Mouse (Mus musculus): ENCODE results near the gene Ankrd49. TPM values are rescaled to one million over a fixed set of nuclear protein-coding genes. Genes with fewer than 3 reads are reported as not detected.

Gene Ankrd49
- polyA plus RNA-seq, 1 experiment from 2014 or later, result 43.4 TPM

DNA sequence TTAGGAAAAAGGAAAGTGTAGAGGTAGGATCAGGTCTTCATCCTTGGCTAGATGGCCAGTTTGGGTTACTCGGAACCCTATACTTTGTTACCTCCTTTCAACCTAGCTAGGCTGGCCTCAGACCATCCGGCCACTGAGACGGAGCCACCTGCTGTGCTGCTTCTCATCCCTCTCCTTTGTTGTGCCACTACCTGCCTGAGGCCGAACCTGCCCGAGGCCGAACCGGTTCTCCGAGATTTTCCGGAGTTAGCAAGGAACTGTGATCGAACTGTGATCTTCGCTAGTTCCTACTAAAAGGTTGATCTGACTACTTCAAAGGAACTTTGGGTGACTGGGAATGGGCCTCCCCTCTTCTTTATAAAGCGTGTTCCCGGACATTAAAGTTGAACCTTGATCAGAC, 6.3 kb downstream of the Ankrd49 start:
- H3K4me3 ChIP-seq (ENCODE audit: low read length), result no peak overlapping the region
- H3K27ac ChIP-seq (ENCODE audit: low read length), result no peak overlapping the region
- H3K4me1 ChIP-seq (ENCODE audit: control insufficient read depth, insufficient read depth, low read length), result no peaks in the 10 kb centered on the region
- ATAC-seq, result 0 out of 2 replicates have a peak, but pooled peaks have one; percentile 23
- no peak overlapping the region for H3K9ac ChIP-seq (ENCODE audit: low read depth, low read length)
- no peaks in the 10 kb centered on the region for H3K36me3 ChIP-seq (ENCODE audit: control insufficient read depth, insufficient read depth, low read length)
- no peaks in the 10 kb centered on the region for H3K9me3 ChIP-seq (ENCODE audit: control insufficient read depth, low read length)
- no peak overlapping the region; the same call in 1 of the 2 replicates for H3K4me2 ChIP-seq (ENCODE audit: low read depth, low read length)
- no peaks in the 10 kb centered on the region for H3K27me3 ChIP-seq (replicated peaks; ENCODE audit: control insufficient read depth, insufficient read depth, low read length)
- 33% methylated on average over 13 of the region's 13 CpGs for WGBS

DNA sequence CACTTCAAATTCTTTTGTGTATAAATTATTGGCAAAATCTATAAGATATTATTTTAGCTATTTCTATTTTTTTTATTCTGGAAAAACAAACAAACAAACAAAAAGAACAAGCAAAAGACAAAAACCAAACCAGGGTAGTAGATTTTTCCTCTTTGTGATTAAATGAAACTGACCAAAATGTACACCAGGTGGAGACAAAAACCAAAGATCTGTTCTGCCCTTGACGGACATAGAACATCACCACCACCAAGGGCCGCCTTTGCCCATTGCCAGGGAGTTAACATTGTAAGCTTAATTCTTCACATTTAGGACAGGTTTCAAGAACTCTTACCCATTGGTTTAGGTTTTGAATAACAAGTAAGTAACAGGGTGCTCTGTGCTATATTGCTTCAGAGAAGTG, 10.8 kb downstream of the Ankrd49 start:
- Histone ChIP-seq H3K4me2 (ENCODE audit: low read depth, low read length) (no peak overlapping the region), H3K9me3 (ENCODE audit: control insufficient read depth, low read length) (no peaks in the 10 kb centered on the region), H3K9ac (ENCODE audit: low read depth, low read length) (no peak overlapping the region), H3K36me3 (ENCODE audit: control insufficient read depth, insufficient read depth, low read length) (no peaks in the 10 kb centered on the region), H3K27ac (ENCODE audit: low read length) (no peak overlapping the region), H3K27me3 (replicated peaks; ENCODE audit: control insufficient read depth, insufficient read depth, low read length) (peaks cover 5% of the 10 kb centered on the region; the same call in 1 of the 2 replicates), H3K4me1 (ENCODE audit: control insufficient read depth, insufficient read depth, low read length) (no peaks in the 10 kb centered on the region), H3K4me3 (ENCODE audit: low read length) (no peak overlapping the region)
- no peak for ATAC-seq
- 44% methylated on average over 2 of the region's 2 CpGs for WGBS

GRCm38 (mm10) chr9:14772074-14772473, 12.6 kb downstream of the Ankrd49 start:
- no peak overlapping the region for H3K9ac ChIP-seq (ENCODE audit: low read depth, low read length)
- ATAC-seq, result no peak
- peaks cover 7% of the 10 kb centered on the region; the same call in 1 of the 2 replicates for H3K27me3 ChIP-seq (replicated peaks; ENCODE audit: control insufficient read depth, insufficient read depth, low read length)
- H3K4me1 ChIP-seq (ENCODE audit: control insufficient read depth, insufficient read depth, low read length), result no peaks in the 10 kb centered on the region
- no peaks in the 10 kb centered on the region for H3K9me3 ChIP-seq (ENCODE audit: control insufficient read depth, low read length)
- no peaks in the 10 kb centered on the region for H3K36me3 ChIP-seq (ENCODE audit: control insufficient read depth, insufficient read depth, low read length)
- 89% methylated on average over 2 of the region's 2 CpGs for WGBS
- no peak overlapping the region for H3K4me3 ChIP-seq (ENCODE audit: low read length)
- H3K4me2 ChIP-seq (ENCODE audit: low read depth, low read length), result no peak overlapping the region
- no peak overlapping the region for H3K27ac ChIP-seq (ENCODE audit: low read length)

DNA sequence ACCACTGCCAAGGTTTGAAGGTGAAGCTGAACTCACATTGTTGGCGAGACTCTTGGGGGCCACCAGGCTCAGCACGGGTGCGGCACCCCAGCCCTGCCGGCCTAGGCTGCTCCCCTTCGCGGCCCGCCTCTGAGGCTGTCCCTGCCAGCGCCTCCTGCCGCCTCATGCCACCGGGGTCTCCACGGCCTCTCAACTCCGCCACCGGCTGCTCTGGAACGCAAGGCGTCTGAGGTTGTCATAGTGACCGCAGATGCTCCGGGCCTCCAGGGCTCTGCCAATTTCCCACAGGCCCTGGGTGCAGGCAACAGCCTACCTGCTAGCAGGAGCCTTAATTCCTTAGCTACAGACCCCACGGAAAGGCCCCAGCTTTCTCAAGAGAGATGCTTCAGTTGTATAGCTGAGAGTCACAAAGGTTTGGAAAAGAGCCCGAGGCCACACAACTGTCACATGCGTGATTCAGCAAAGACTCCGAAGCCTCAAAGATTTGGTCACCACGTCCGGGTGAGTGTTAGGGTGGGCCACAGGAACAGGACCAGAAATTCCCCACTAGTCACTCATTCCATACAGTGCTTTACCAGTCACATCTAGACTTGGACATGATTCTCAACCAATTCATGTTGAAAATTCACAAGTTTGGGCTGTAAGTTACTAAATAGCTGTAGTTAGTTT, 13.7 kb downstream of the Ankrd49 start, which contains the start of gene 1700012B09Rik:
TSS of gene 1700012B09Rik (minus strand) at position 228 of the 669 bp plus-strand sequence.
- Histone ChIP-seq H3K27ac (ENCODE audit: low read length) (no peak within 1 kb of the TSS), H3K4me2 (ENCODE audit: low read depth, low read length) (no peak within 1 kb of the TSS), H3K27me3 (replicated peaks; ENCODE audit: control insufficient read depth, insufficient read depth, low read length) (peaks cover 7% of the 10 kb centered on the region; the same call in 1 of the 2 replicates), H3K9ac (ENCODE audit: low read depth, low read length) (no peak within 1 kb of the TSS), H3K4me1 (ENCODE audit: control insufficient read depth, insufficient read depth, low read length) (no peaks in the 10 kb centered on the region), H3K9me3 (ENCODE audit: control insufficient read depth, low read length) (no peaks in the 10 kb centered on the region), H3K36me3 (ENCODE audit: control insufficient read depth, insufficient read depth, low read length) (no peaks in the 10 kb centered on the region), H3K4me3 (ENCODE audit: low read length) (no peak within 1 kb of the TSS)
- WGBS, result 21% methylated on average over 23 of the region's 23 CpGs
- no peak for ATAC-seq

GRCm38 (mm10) chr9:14769811-14770210, 14.8 kb downstream of the Ankrd49 start:
- no peaks in the 10 kb centered on the region for H3K4me1 ChIP-seq (ENCODE audit: control insufficient read depth, insufficient read depth, low read length)
- 48% methylated on average over 6 of the region's 6 CpGs for WGBS

DNA sequence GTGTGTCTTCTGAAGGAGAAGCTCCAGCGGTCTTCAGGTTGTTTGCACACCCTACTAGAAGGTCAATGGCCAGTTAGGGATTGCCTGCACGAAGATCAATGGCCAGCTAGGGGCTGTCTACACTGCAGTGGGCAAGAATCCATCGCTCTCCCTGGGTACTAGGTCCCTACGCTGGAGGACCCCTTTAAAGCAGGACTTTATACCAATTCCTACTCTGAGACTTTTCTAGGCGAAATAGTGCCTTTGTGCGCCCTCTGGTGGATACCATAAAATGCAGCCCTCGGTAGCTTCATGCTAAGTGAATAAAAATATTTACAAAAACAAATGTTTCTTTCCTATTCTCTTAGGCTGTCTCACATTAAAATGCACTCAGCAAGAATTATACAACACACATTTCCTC, 19.9 kb downstream of the Ankrd49 start:
- Histone ChIP-seq H3K36me3 (ENCODE audit: control insufficient read depth, insufficient read depth, low read length) (no peaks in the 10 kb centered on the region), H3K27me3 (replicated peaks; ENCODE audit: control insufficient read depth, insufficient read depth, low read length) (0 out of 2 replicates have a peak, but pooled peaks cover 2% of the 10 kb centered on the region), H3K4me2 (ENCODE audit: low read depth, low read length) (no peak overlapping the region), H3K4me1 (ENCODE audit: control insufficient read depth, insufficient read depth, low read length) (no peaks in the 10 kb centered on the region), H3K27ac (ENCODE audit: low read length) (no peak overlapping the region), H3K4me3 (ENCODE audit: low read length) (no peak overlapping the region), H3K9ac (ENCODE audit: low read depth, low read length) (no peak overlapping the region), H3K9me3 (ENCODE audit: control insufficient read depth, low read length) (no peaks in the 10 kb centered on the region)
- ATAC-seq, result no peak
- 26% methylated on average over 7 of the region's 7 CpGs for WGBS

More at GRCm38 (mm10) chr9:14769811-14770210, 14.8 kb downstream of the Ankrd49 start:
- ATAC-seq, result no peak
- Histone ChIP-seq H3K27ac (ENCODE audit: low read length) (no peak overlapping the region), H3K9me3 (ENCODE audit: control insufficient read depth, low read length) (no peaks in the 10 kb centered on the region), H3K4me3 (ENCODE audit: low read length) (no peak overlapping the region), H3K9ac (ENCODE audit: low read depth, low read length) (no peak overlapping the region), H3K27me3 (replicated peaks; ENCODE audit: control insufficient read depth, insufficient read depth, low read length) (peaks cover 7% of the 10 kb centered on the region; the same call in 1 of the 2 replicates), H3K4me2 (ENCODE audit: low read depth, low read length) (no peak overlapping the region), H3K36me3 (ENCODE audit: control insufficient read depth, insufficient read depth, low read length) (no peaks in the 10 kb centered on the region)

- no peak for ATAC-seq
- no peaks in the 10 kb centered on the region for H3K27me3 ChIP-seq (replicated peaks; ENCODE audit: control insufficient read depth, insufficient read depth, low read length)
- H3K4me2 ChIP-seq (ENCODE audit: low read depth, low read length), result no peak overlapping the region
- no peaks in the 10 kb centered on the region for H3K9me3 ChIP-seq (ENCODE audit: control insufficient read depth, low read length)
- H3K36me3 ChIP-seq (ENCODE audit: control insufficient read depth, insufficient read depth, low read length), result no peaks in the 10 kb centered on the region
- no peak overlapping the region for H3K27ac ChIP-seq (ENCODE audit: low read length)
- no peak overlapping the region for H3K9ac ChIP-seq (ENCODE audit: low read depth, low read length)
- no peaks in the 10 kb centered on the region; the same call in 1 of the 2 replicates for H3K4me1 ChIP-seq (ENCODE audit: control insufficient read depth, insufficient read depth, low read length)
- H3K4me3 ChIP-seq (ENCODE audit: low read length), result no peak overlapping the region
Measured at GRCm38 (mm10) chr9:14759261-14759660, 25.4 kb downstream of the Ankrd49 start.

DNA sequence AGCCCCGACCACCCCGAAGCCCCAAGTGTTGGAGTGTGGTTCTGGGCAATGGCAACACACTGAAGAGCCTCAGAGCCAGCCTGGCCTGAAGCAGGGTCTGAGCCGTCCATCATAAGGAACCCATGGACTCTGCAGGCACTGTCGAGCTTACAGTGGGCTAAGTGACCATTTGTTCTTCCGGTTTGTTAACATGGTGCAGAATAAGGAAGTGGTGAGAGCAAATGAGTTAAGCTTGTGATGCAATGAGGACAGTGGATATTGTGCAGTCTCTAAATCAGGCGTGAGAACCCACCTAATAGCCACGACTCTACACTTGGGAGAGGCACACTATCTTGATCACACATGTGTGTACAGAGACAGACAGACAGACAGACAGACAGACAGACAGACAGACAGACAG, 26.1 kb downstream of the Ankrd49 start:
- H3K27ac ChIP-seq (ENCODE audit: low read length), result no peak overlapping the region
- H3K4me2 ChIP-seq (ENCODE audit: low read depth, low read length), result no peak overlapping the region
- no peaks in the 10 kb centered on the region for H3K36me3 ChIP-seq (ENCODE audit: control insufficient read depth, insufficient read depth, low read length)
- ATAC-seq, result 0 out of 2 replicates have a peak, but pooled peaks have one; percentile 17
- no peaks in the 10 kb centered on the region for H3K9me3 ChIP-seq (ENCODE audit: control insufficient read depth, low read length)
- peaks cover 2% of the 10 kb centered on the region for H3K4me1 ChIP-seq (ENCODE audit: control insufficient read depth, insufficient read depth, low read length)
- no peak overlapping the region for H3K9ac ChIP-seq (ENCODE audit: low read depth, low read length)
- no peaks in the 10 kb centered on the region for H3K27me3 ChIP-seq (replicated peaks; ENCODE audit: control insufficient read depth, insufficient read depth, low read length)
- no peak overlapping the region for H3K4me3 ChIP-seq (ENCODE audit: low read length)
- WGBS, result 61% methylated on average over 7 of the region's 7 CpGs

DNA sequence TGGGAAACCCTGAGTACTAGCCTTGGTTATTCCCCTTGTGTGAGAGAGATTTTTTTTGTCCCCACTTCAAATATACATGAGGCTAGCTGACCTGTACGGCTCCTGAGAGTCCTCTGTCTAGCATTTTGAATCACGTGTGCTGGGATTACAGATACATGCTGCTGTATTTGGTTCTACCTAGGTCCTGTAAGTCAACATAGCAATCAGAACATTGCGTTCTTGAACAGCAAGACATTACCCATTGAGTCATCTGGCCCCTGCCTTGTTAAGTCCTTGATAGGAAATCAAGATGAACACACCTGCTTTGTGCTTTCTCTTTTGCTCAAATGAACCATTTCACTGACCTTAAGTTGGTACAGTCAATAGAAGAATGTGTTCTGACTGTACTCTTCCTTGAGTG, 30.2 kb downstream of the Ankrd49 start:
- Histone ChIP-seq H3K9me3 (ENCODE audit: control insufficient read depth, low read length) (no peaks in the 10 kb centered on the region), H3K27me3 (replicated peaks; ENCODE audit: control insufficient read depth, insufficient read depth, low read length) (no peaks in the 10 kb centered on the region), H3K36me3 (ENCODE audit: control insufficient read depth, insufficient read depth, low read length) (no peaks in the 10 kb centered on the region), H3K9ac (ENCODE audit: low read depth, low read length) (no peak overlapping the region), H3K27ac (ENCODE audit: low read length) (no peak overlapping the region), H3K4me3 (ENCODE audit: low read length) (no peak overlapping the region), H3K4me1 (ENCODE audit: control insufficient read depth, insufficient read depth, low read length) (peaks cover 15% of the 10 kb centered on the region), H3K4me2 (ENCODE audit: low read depth, low read length) (no peak overlapping the region)
- no peak for ATAC-seq
- WGBS, result 74% methylated on average over 3 of the region's 3 CpGs
